Mouse (Mus musculus) heart, postnatal 25 days (tissue): ENCODE results near the gene Mgrn1. TPM values are rescaled to one million over a fixed set of nuclear protein-coding genes. Genes with fewer than 3 reads are reported as not detected.

Experiments
- DNase-seq: peaks from one replicate; pipeline ENCODE4 v3.0.0; 2022; ENCODE audit warnings: low spot score
- intact Hi-C: fragments of 180-260 bp; cut with DNase I; formaldehyde crosslinking; loops from one replicate; pipeline ENCODE4 v1.15.1; 2025
- total RNA-seq, 2 experiments: library from RNA; stranded (reverse); gene quantifications; 2 replicates each; pipeline ENCODE4 v1.2.3; 2021

Mgrn1 gene
- total RNA-seq, 2 experiments from 2014 or later, result 147 to 148 TPM

DNA sequence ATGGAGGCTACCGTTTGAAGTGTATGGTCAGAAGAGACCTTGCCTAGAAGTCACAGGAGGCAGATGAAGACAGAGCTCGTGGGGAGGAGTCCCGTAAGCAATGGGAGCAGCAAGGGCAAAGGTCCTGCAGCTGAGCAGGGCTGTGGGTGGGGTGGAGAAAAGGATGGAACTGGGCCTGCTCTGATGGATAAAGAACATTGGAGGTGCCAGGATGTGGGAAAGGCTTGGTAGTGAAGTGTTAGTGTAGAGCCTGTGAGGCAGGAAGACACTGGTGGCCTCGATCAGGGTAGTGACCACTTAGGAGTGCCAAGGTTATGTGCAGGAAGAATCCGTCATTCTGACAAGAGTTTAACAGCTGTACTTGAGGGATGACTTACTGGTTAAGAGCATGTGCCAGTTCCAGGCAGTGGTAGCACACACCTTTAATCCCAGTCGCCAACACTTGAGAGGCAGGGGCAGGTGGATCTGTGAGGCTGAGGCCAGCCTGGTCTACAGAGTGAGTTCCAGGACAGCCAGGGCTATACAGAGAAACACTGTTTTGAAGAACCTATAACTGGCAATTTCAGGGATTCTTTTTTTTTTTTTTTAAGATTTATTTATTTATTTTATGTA, 17.5 kb downstream of the Mgrn1 start:
- DNase-seq, result no peak
- intact Hi-C loops, result no loop called here

GRCm38 (mm10) chr16:4904878-4905277, 18.8 kb downstream of the Mgrn1 start:
- DNase-seq, result no peak
- intact Hi-C loops, result no loop called here

- intact Hi-C loops, result no loop called here
- no peak for DNase-seq
Measured at GRCm38 (mm10) chr16:4905591-4905990, 19.5 kb downstream of the Mgrn1 start.

DNA sequence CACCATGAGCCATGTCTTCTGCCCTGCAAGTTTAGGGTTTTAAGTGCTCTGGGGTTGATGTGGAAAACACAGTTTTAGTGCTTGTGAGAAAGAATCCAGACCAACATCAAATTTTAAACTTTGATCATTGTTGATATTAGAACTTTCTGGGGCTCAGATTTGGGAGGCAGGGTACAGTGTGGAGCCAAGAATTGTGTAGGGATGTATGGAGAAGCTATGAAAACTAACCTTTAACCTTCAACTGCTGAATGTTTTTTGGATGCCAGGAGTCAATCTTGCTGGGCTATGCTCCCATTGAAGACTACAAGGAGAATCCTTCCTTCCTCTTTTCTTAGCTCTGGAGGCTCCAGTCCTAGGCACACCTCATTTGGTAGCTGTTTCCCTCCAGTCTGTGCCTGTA, 20.5 kb downstream of the Mgrn1 start:
- intact Hi-C loops, result no loop called here

DNA sequence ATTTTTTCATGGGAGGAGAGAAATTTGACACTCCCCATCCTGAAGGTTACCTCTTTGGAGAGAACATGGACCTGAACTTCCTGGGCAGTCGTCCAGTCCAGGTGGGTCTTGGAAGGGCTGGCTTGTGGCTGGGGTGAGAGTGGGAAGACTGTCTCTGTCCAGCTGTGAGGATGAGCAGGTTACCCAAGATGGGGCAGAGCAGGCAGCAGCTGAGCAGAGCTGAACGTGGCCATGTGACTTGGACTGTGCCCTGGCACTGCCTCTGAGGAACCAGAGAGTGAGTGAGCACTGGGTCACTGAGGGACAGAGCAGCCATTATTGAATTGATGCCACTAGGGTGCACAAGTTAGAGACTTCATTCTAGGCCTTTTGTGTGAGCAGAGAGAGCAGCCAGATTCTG, 21.3 kb downstream of the Mgrn1 start:
- intact Hi-C loops, result no loop called here
- DNase-seq, result no peak

More for the DNA sequence above, 20.5 kb downstream of the Mgrn1 start:
- no peak for DNase-seq

- intact Hi-C loops, result no loop called here
- DNase-seq, result no peak
Measured at GRCm38 (mm10) chr16:4907972-4908371, 21.9 kb downstream of the Mgrn1 start.

DNA sequence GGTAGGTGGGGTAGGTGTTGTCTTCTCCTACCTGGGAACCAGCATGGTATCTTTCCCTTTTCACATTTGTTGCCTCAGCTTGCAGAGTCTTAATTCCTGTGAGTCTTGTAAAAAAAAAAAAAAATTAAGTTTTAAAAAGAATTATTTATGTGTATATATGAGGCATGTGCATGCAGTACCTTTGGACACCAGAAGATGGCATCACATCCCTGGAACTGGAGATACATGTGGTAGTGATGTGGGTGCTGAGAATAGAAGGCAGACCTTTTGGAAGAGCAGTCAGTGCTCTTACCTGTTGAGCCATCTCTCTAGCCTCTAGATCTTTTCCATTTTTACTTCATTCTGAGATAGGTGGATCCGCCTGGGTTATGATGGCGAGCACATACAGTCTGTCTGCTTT, 23.7 kb downstream of the Mgrn1 start:
- DNase-seq, result no peak
- intact Hi-C loops, result loop anchor here (5.0 kb wide), 1 partner anchor 222 kb away; no protein-coding TSS in a partner anchor

DNA sequence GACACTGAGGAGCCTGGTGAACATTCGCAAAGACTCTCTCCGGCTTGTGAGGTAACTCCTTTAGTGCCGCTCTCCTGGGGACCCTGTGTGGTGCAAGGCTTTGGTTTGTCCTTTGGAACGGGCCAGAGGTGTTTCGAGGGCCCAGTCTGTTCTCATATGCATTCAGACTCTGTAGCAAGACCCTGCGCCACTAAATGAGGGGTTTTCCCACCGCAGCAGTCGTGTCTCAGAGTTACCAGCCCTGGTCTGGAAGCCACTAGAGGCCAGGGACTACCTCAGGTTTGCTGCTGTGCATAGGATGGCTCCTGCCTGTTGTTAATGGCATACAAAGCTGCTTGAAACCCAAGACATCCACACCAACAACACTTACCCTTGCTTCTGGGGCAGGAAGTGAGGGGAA, 24.7 kb downstream of the Mgrn1 start:
- no peak for DNase-seq
- intact Hi-C loops, result loop anchor here (5.0 kb wide), 1 partner anchor 223 kb away; no protein-coding TSS in a partner anchor

DNA sequence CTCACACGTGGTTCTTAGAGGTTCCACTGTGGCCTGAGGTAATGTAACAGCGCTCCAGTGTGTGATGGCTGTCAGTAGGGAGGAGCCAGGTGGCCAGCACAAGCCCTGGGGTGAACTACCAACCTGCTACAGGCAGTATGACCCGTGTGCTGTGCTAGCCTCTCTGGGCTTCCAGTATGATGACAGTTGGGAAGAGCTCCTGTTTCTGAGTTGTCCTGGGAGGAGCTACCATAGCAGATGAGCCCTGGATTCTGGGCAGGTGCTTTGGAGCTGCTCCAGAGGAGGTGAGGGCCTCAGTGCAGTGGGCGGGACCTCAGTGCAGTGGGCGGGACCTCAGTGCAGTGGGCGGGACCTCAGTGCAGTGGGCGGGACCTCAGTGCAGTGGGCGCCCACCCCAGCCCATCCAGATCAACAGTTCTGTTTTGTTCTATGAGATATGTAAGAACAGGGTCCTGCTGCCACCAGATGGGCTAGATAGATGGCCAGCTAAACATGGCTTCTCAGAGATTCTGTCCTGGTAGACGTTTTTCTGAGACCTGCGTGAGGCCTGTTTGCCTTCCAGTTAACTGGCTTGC, 26.1 kb downstream of the Mgrn1 start:
- no peak for DNase-seq
- intact Hi-C loops, result loop anchor here (2.0 to 5.0 kb wide), 3 partner anchors 23 to 225 kb away; no protein-coding TSS in a partner anchor

DNA sequence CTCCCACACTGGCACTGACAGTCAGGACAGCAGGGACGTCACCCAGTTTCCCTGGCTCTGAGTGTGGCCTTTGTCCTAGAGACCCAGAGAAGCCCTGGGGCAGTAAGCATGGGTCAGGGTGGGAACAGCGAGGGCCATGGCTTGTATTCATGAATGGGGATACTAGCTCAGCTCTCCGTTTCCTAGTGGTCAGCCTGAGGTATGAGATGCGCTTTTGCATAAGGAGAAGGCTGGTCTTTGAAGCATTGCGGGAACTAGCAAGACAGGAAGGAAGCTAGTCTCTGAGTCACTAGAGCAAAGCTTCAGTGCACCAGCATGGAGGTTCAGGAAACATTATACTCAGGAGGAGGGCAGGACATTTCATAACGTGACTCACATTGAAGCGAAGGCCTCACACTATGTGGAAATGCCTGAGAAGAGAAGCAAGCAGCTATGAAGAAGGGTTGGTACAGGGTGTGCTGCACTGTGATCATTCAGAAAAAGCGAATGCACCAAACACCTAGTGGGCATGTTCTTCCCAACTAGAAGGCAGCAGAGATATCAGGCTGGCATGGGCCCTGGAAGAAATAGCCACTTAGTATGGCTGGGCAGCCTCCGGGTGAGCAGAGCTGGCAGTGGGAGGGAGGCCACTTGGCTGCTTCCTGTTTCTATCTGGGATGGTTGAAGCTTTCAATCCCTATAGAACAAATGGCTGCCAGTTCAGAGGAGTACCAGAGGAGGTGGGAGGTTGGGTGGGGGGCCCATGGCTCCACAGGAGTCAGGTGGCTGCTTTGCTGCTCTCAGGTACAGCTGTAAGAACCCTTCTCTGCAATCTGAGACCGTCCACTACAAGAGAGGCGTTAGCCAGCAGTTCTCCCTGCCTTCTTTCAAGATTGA, 27.1 kb downstream of the Mgrn1 start:
- intact Hi-C loops, result loop anchor here (2.0 to 5.0 kb wide), 3 partner anchors 24 to 226 kb away; no protein-coding TSS in a partner anchor
- DNase-seq, result no peak

DNA sequence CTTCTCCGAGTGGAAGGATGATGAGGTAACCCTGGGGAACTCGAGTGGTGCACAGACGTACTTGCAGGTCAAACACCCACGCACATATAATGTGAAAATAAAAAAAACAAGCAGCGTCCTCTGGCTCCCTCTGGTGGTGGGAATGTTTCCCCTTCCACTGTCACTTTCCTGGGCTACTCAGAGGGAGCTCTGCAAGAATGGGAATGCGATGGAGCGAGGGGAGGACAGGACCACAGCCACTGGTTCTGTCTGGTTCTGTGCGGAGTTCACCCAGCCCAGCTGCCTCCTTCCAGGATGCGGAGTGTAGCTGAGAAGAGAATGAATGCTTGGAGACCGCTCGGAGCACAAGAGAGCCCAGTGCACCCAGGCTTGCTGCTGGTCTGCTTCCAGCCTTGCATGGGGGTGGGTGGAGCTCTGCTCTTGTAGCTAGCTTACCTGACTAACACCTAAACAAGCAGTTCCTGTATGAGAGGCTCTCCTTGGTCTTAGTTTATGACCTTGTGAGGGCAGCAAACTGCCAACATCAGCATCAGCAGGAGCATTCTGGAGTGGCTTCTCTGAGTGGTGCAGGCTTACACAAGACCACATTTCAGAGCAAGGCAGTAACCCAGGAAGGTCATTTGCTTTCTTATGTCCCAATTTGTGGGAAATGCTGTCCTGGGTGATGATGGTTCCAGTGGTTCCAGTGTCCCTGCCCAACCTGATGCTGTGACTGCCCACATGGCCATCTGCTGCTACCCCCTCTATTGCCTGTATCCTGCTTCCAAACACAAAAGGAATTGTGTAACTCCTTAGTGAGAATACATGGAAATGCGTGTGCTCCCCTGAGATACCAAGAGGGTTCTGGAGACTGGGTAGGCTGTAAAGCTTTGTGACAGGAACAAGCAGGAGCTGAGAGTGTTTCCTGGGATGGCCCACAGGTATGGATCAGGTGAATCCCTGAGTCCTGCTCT, 28.0 kb downstream of the Mgrn1 start:
- intact Hi-C loops, result loop anchor here (2.0 to 5.0 kb wide), 3 partner anchors 25 to 227 kb away; no protein-coding TSS in a partner anchor
- DNase-seq, result peak; percentile 67

- intact Hi-C loops, result no loop called here
Measured at GRCm38 (mm10) chr16:4915931-4916330, 29.9 kb downstream of the Mgrn1 start.

GRCm38 (mm10) chr16:4916608-4917007, 30.6 kb downstream of the Mgrn1 start:
- intact Hi-C loops, result no loop called here
- no peak for DNase-seq

More at GRCm38 (mm10) chr16:4915931-4916330, 29.9 kb downstream of the Mgrn1 start:
- no peak for DNase-seq

- no peak for DNase-seq
- intact Hi-C loops, result no loop called here
Measured at GRCm38 (mm10) chr16:4920556-4920955, 34.5 kb downstream of the Mgrn1 start.

GRCm38 (mm10) chr16:4922481-4922880, 36.4 kb downstream of the Mgrn1 start:
- intact Hi-C loops, result no loop called here
- no peak for DNase-seq

GRCm38 (mm10) chr16:4923996-4924395, 37.9 kb downstream of the Mgrn1 start:
- DNase-seq, result no peak
- intact Hi-C loops, result no loop called here

DNA sequence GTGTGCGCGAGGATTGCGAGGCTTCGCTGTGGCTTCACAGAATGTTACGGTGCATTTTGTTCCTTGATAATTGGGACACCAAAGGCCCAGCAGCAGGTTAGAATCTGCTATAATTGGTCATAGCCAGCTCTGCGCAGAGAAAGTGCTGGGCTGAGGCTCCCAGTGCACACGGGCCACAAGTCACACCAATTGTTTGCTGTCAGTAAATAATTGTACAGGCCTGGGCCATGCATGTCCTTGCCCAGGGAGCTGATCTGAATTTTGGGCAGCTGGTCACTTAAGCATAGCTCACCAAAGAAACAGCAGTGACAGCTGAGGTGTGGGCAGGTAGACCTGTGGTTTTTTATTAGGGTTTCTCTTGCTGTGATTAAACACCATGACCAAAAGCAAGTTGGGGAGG, 41.9 kb downstream of the Mgrn1 start:
- intact Hi-C loops, result no loop called here
- no peak for DNase-seq

- intact Hi-C loops, result no loop called here
- DNase-seq, result no peak
Measured at GRCm38 (mm10) chr16:4928474-4928873, 42.4 kb downstream of the Mgrn1 start.

- no peak for DNase-seq
- intact Hi-C loops, result no loop called here
Measured at GRCm38 (mm10) chr16:4932429-4932828, 46.4 kb downstream of the Mgrn1 start.

- intact Hi-C loops, result no loop called here
Measured at GRCm38 (mm10) chr16:4935430-4935829, 49.4 kb downstream of the Mgrn1 start.

More at GRCm38 (mm10) chr16:4935430-4935829, 49.4 kb downstream of the Mgrn1 start:
- no peak for DNase-seq
